Mouse (Mus musculus) bone marrow macrophage, adult 2 months (primary cell): ENCODE results near the gene Fancc.

ENCODE experiments used
- CTCF ChIP-seq: IDR thresholded peaks from 2 replicates; pipeline ENCODE4 v1.5.1; 2012; ENCODE audit warnings: low read depth, mild to moderate bottlenecking, low read length, moderate library complexity
- POLR2A ChIP-seq: IDR thresholded peaks from 2 replicates; pipeline ENCODE4 v1.6.1; 2012; ENCODE audit warnings: mild to moderate bottlenecking, low read depth, low read length, borderline replicate concordance

DNA sequence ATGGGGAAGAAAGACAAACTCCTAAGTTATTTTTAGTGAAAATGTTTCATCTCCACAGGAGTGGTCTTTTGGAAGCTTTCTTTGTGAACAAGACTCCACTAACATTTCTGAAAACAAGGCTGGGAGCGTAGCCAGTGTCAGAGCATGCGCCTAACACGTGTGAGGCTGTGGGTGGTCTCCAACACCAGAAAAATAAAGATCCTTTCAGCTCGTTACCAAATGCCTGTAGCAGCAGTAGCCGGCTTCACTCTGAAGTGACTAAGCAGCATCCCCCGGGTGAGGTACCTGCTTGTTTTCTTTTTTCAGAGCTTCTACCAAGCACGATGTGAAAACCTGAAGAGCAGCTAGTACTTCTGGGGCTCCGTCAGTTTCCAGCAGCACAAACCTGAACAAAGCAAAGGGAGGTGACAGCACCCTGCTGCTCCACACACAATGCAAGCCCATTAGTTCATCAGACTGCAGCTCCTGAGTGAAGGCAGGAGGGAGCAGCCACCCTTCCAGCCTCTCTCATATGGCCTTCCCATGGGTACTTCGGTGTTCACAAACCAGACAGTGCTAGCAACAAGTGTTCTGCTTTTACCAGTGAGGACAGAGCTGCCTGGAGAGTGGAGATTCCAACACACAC lies 166.7 kb downstream of the Fancc start:
- TF ChIP-seq POLR2A (no peak), CTCF (no peak)
